ENCODE assay signal across 17 mouse cellular contexts in the genomic region with DNA sequence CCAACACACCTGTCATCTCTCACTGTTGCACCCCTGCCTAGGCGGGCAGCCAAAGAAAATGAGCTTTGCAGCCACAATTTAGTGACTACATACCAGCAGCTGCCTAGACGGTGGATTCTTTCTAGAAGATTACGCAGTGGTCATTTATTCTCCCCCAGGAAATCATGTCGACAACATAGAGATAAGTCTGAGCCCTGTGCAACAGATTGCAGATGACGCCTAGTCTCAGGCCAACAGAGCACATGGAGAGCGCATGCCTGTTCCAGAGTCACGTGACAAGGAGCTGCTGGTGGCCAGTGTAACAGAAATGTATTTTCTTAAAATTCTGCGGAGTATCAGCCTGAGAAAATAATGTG.
DNase-seq lines count a peak whose midpoint lies in the region; ATAC-seq lines count a peak whose summit lies in the region.
"Had no signal": no experiment of that assay in that cellular context is flagged by ENCODE, and none has a peak within 500 bp of the region (broad histone marks: within the 10 kb centered on the region; RNA-seq: fewer than 3 reads in every experiment).

No protein-coding gene starts in this region.

- H3K27ac ChIP-seq in embryonic facial prominence, embryonic 14.5 days (replicated peaks; ENCODE audit: low read depth, low read length) = 0 out of 2 replicates have a peak overlapping the region, but pooled peaks have one; percentile 10
- no peak overlapping the region for H3K27ac ChIP-seq in embryonic facial prominence, embryonic 10.5 days (replicated peaks)
- H3K27ac ChIP-seq in limb, embryonic 13.5 days = no peak overlapping the region; the same call in 1 of the 2 replicates
- H3K27ac ChIP-seq in limb, embryonic 10.5 days = no peak overlapping the region
- 0 out of 2 replicates have a peak overlapping the region, but pooled peaks have one; percentile 7 for H3K27ac ChIP-seq in embryonic facial prominence, embryonic 15.5 days (replicated peaks)
- H3K27ac ChIP-seq in heart, embryonic 16.5 days (ENCODE audit: low read length) = no peak overlapping the region
- H3K27ac ChIP-seq: forebrain, embryonic 12.5 days; liver, embryonic 13.5 days; neural tube, embryonic 15.5 days had no signal

- peak; percentile 82 for DNase-seq in embryonic facial prominence, embryonic 14.5 days (ENCODE audit: low spot score)
- no peak for DNase-seq in embryonic facial prominence, embryonic 10.5 days (ENCODE audit: low spot score)
- DNase-seq in limb, embryonic 10.5 days (ENCODE audit: low spot score) = no peak
- DNase-seq in adrenal gland, adult 8-10 months = no peak
- no peak for DNase-seq in natural killer cell, adult 2 months (ENCODE audit: low spot score in 2 of 2)
- DNase-seq: adrenal gland, adult 2 months; cerebellum, adult 9-11 months; embryo, embryonic 11 days; kidney, postnatal 36 days; liver, embryonic 13.5 days; retina, postnatal 1 day had no signal

- H3K4me3 ChIP-seq in embryonic facial prominence, embryonic 14.5 days (ENCODE audit: low read depth, low read length) = no peak overlapping the region
- H3K4me3 ChIP-seq in embryonic facial prominence, embryonic 10.5 days = no peak overlapping the region
- H3K4me3 ChIP-seq in limb, embryonic 13.5 days = no peak overlapping the region
- H3K4me3 ChIP-seq in limb, embryonic 10.5 days = no peak overlapping the region
- H3K4me3 ChIP-seq in embryonic facial prominence, embryonic 15.5 days (replicated peaks) = no peak overlapping the region
- H3K4me3 ChIP-seq in heart, embryonic 16.5 days (ENCODE audit: low read length) = no peak overlapping the region
- H3K4me3 ChIP-seq: forebrain, embryonic 12.5 days; liver, embryonic 13.5 days; megakaryocyte, embryonic 14.5 days; neural tube, embryonic 15.5 days had no signal

- no peaks in the 10 kb centered on the region for H3K4me1 ChIP-seq in embryonic facial prominence, embryonic 14.5 days (ENCODE audit: control insufficient read depth, insufficient read depth, low read length)
- peaks cover 10% of the 10 kb centered on the region for H3K4me1 ChIP-seq in embryonic facial prominence, embryonic 10.5 days
- peaks cover 32% of the 10 kb centered on the region for H3K4me1 ChIP-seq in limb, embryonic 13.5 days
- H3K4me1 ChIP-seq in limb, embryonic 10.5 days = peaks cover 12% of the 10 kb centered on the region
- H3K4me1 ChIP-seq in embryonic facial prominence, embryonic 15.5 days = no peaks in the 10 kb centered on the region
- H3K4me1 ChIP-seq in heart, embryonic 16.5 days (ENCODE audit: control insufficient read depth, insufficient read depth, low read length) = no peaks in the 10 kb centered on the region
- H3K4me1 ChIP-seq: liver, embryonic 13.5 days; megakaryocyte, embryonic 14.5 days had no signal

- no peaks in the 10 kb centered on the region for H3K27me3 ChIP-seq in embryonic facial prominence, embryonic 14.5 days (replicated peaks; ENCODE audit: control insufficient read depth, insufficient read depth, low read length)
- H3K27me3 ChIP-seq in embryonic facial prominence, embryonic 10.5 days (replicated peaks; ENCODE audit: low read depth, poor library complexity, severe bottlenecking) = no peaks in the 10 kb centered on the region
- no peaks in the 10 kb centered on the region for H3K27me3 ChIP-seq in limb, embryonic 13.5 days
- no peaks in the 10 kb centered on the region for H3K27me3 ChIP-seq in limb, embryonic 10.5 days (ENCODE audit: low read depth, poor library complexity, severe bottlenecking)
- H3K27me3 ChIP-seq in embryonic facial prominence, embryonic 15.5 days = no peaks in the 10 kb centered on the region
- H3K27me3 ChIP-seq in heart, embryonic 16.5 days (ENCODE audit: control insufficient read depth, insufficient read depth, low read length) = no peaks in the 10 kb centered on the region
- H3K27me3 ChIP-seq: forebrain, embryonic 12.5 days; liver, embryonic 13.5 days; megakaryocyte, embryonic 14.5 days; neural tube, embryonic 15.5 days had no signal

- peak; percentile 61 for ATAC-seq in embryonic facial prominence, embryonic 14.5 days (ENCODE audit: low read depth)
- 0 out of 2 replicates have a peak, but pooled peaks have one; percentile 15 for ATAC-seq in limb, embryonic 13.5 days (ENCODE audit: low FRiP score, low read depth)
- ATAC-seq in embryonic facial prominence, embryonic 15.5 days (ENCODE audit: insufficient number of reproducible peaks, low FRiP score, low TSS enrichment, low read depth) = peak; percentile 19; the same call in 1 of the 2 replicates
- ATAC-seq in heart, embryonic 16.5 days (replicated peaks; ENCODE audit: extremely low read depth, insufficient read depth, low FRiP score) = peak; percentile 78

- no peaks in the 10 kb centered on the region for H3K36me3 ChIP-seq in embryonic facial prominence, embryonic 14.5 days (ENCODE audit: control insufficient read depth, insufficient read depth, low read length)
- H3K36me3 ChIP-seq in embryonic facial prominence, embryonic 10.5 days (replicated peaks) = no peaks in the 10 kb centered on the region
- no peaks in the 10 kb centered on the region for H3K36me3 ChIP-seq in limb, embryonic 13.5 days
- no peaks in the 10 kb centered on the region for H3K36me3 ChIP-seq in limb, embryonic 10.5 days
- no peaks in the 10 kb centered on the region for H3K36me3 ChIP-seq in embryonic facial prominence, embryonic 15.5 days
- H3K36me3 ChIP-seq in heart, embryonic 16.5 days (ENCODE audit: control insufficient read depth, insufficient read depth) = no peaks in the 10 kb centered on the region
- H3K36me3 ChIP-seq: forebrain, embryonic 12.5 days; liver, embryonic 13.5 days; neural tube, embryonic 15.5 days had no signal

- no peak overlapping the region for H3K9ac ChIP-seq in embryonic facial prominence, embryonic 14.5 days (ENCODE audit: low read depth, low read length)
- no peak overlapping the region for H3K9ac ChIP-seq in limb, embryonic 13.5 days
- no peak overlapping the region for H3K9ac ChIP-seq in embryonic facial prominence, embryonic 15.5 days
- H3K9ac ChIP-seq in heart, embryonic 16.5 days (ENCODE audit: low read length) = no peak overlapping the region
- H3K9ac ChIP-seq: forebrain, embryonic 12.5 days; liver, embryonic 13.5 days; neural tube, embryonic 15.5 days had no signal

- H3K4me2 ChIP-seq in embryonic facial prominence, embryonic 14.5 days (ENCODE audit: low read depth, low read length) = no peak overlapping the region
- H3K4me2 ChIP-seq in limb, embryonic 13.5 days (replicated peaks) = no peak overlapping the region
- H3K4me2 ChIP-seq in embryonic facial prominence, embryonic 15.5 days (replicated peaks) = no peak overlapping the region
- H3K4me2 ChIP-seq in heart, embryonic 16.5 days (ENCODE audit: low read depth, low read length) = no peak overlapping the region
- H3K4me2 ChIP-seq: forebrain, embryonic 12.5 days; liver, embryonic 13.5 days; neural tube, embryonic 15.5 days had no signal

- 56% methylated on average over 8 of the region's 8 CpGs for WGBS in embryonic facial prominence, embryonic 14.5 days
- 87% methylated on average over 8 of the region's 8 CpGs for WGBS in embryonic facial prominence, embryonic 10.5 days
- WGBS in limb, embryonic 13.5 days = 66% methylated on average over 8 of the region's 8 CpGs
- 87% methylated on average over 8 of the region's 8 CpGs for WGBS in limb, embryonic 10.5 days
- WGBS in embryonic facial prominence, embryonic 15.5 days = 60% methylated on average over 8 of the region's 8 CpGs
- 45% methylated on average over 8 of the region's 8 CpGs for WGBS in heart, embryonic 16.5 days

- H3K9me3 ChIP-seq in embryonic facial prominence, embryonic 14.5 days (ENCODE audit: control insufficient read depth, low read length) = peaks cover 12% of the 10 kb centered on the region; the same call in 1 of the 2 replicates
- no peaks in the 10 kb centered on the region for H3K9me3 ChIP-seq in embryonic facial prominence, embryonic 10.5 days
- H3K9me3 ChIP-seq in limb, embryonic 13.5 days = peaks cover 6% of the 10 kb centered on the region; the same call in 1 of the 2 replicates
- H3K9me3 ChIP-seq in limb, embryonic 10.5 days (replicated peaks) = no peaks in the 10 kb centered on the region
- H3K9me3 ChIP-seq in embryonic facial prominence, embryonic 15.5 days (replicated peaks) = no peaks in the 10 kb centered on the region
- peaks cover 2% of the 10 kb centered on the region; the same call in 1 of the 2 replicates for H3K9me3 ChIP-seq in heart, embryonic 16.5 days (replicated peaks; ENCODE audit: control insufficient read depth, low read length)
- H3K9me3 ChIP-seq: forebrain, embryonic 12.5 days; neural tube, embryonic 15.5 days had no signal

Comparison
In these comparisons a context has a peak if more than half of its experiments do, and no peak if none do; other contexts are left out.
1. H3K27ac ChIP-seq: peak in embryonic facial prominence, embryonic 14.5 days (single experiment) and embryonic facial prominence, embryonic 15.5 days (single experiment); none in embryonic facial prominence, embryonic 10.5 days (single experiment), limb, embryonic 13.5 days (single experiment), limb, embryonic 10.5 days (single experiment) and heart, embryonic 16.5 days (single experiment).
2. ATAC-seq: peak in every context shown above with its lines; median percentile 78 in heart, embryonic 16.5 days; 61 in embryonic facial prominence, embryonic 14.5 days; 19 in embryonic facial prominence, embryonic 15.5 days; 15 in limb, embryonic 13.5 days.